Mouse (Mus musculus): ENCODE measurements around the gene Actn3. TPM values are rescaled to one million over a fixed set of nuclear protein-coding genes. Genes with fewer than 3 reads are reported as not detected.
"Not testable (repeated sequence)": the region's sequence is repeated elsewhere in the genome, so short reads cannot be mapped to it uniquely, and the experiment has no call there.

Gene Actn3
- polyA plus RNA-seq, 1 experiment from 2014 or later, result 4.0 TPM

DNA sequence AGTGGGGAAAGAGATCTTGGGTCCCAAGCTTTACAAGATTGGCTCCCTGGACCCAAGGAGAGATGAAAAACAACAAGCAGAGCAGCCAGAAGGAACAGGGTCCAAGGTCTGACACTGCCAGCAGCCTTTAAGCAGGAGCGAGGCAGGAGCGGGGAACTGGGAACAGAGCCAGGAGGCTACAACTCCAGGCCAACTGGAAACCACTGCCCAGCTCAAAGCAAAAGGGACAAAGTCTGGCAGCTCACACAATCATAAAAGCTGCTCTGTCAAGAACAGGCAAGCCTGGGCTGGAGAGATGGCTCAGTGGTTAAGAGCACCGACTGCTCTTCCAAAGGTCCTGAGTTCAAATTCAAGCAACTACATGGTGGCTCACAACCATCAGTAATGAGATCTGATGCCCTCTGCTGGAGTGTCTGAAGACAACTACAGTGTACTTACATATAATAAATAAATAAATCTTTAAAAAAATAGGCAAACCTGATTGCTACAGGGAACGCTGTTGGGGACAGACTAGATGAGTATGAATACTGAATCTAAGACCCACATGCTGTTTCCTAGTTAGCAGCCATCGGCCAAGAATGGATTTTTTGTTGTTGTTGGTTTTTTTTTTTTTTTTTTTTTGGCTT is 56.9 kb downstream of the Actn3 start:
- peaks cover 9% of the 10 kb centered on the region; the same call in 1 of the 2 replicates for H3K36me3 ChIP-seq (ENCODE audit: insufficient read depth, low read length)
- H3K27ac ChIP-seq, result peak overlapping the region; percentile 66
- DNase-seq (ENCODE audit: low spot score), result peak; percentile 62
- no peak overlapping the region for H3K4me3 ChIP-seq (replicated peaks; ENCODE audit: low read depth, low read length)
- no peaks in the 10 kb centered on the region for H3K9me3 ChIP-seq (replicated peaks; ENCODE audit: low read length)
- H3K9ac ChIP-seq (ENCODE audit: low read depth, low read length), result no peak overlapping the region
- 52% methylated on average over 5 of the region's 5 CpGs for WGBS
- ATAC-seq (replicated peaks; ENCODE audit: low FRiP score, low read depth), result peak; percentile 95
- peak; percentile 54 for TF ChIP-seq CTCF (IDR thresholded peaks at IDR 0.05; ENCODE audit: low read depth)
- H3K27me3 ChIP-seq (ENCODE audit: insufficient read depth, low read length), result no peaks in the 10 kb centered on the region
- no peak overlapping the region for H3K4me2 ChIP-seq (ENCODE audit: low read length)
- H3K4me1 ChIP-seq (replicated peaks; ENCODE audit: insufficient read depth, low read length), result no peaks in the 10 kb centered on the region

DNA sequence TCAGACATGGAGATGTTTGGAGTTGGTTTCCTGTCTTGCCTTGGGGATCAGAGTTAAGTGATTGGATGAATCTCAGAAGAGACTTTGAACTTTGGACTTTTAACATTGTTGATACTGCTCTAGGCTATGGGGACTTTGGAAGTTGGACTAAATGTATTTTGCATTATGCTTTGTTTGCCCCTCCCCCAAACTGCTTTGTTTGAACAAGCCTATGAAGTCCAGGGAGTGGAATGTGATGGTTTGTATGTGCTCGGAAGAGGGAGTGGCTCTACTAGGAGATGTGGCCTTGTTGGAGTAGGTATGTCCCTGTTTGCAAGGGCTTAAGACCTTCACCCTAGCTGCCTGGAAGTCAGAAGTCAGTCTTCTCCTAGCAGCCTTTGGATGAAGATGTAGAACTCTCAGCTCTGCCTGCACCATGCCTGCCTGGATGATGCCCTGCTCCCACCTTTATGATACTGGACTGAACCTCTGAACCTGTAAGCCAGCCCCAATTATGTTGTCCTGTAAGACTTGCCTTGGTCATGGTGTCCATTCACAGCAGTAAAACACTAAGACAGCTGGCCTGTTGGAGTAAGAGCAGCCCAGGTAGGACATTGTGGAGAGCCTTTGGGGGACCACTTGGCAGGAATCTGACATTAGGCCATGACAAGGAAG is 60.4 kb downstream of the Actn3 start:
- Histone ChIP-seq H3K27me3 (ENCODE audit: insufficient read depth, low read length) (no peaks in the 10 kb centered on the region), H3K9me3 (replicated peaks; ENCODE audit: low read length) (no peaks in the 10 kb centered on the region), H3K4me2 (ENCODE audit: low read length) (no peak overlapping the region), H3K4me1 (replicated peaks; ENCODE audit: insufficient read depth, low read length) (no peaks in the 10 kb centered on the region), H3K9ac (ENCODE audit: low read depth, low read length) (no peak overlapping the region), H3K27ac (no peak overlapping the region), H3K4me3 (replicated peaks; ENCODE audit: low read depth, low read length) (no peak overlapping the region), H3K36me3 (ENCODE audit: insufficient read depth, low read length) (no peaks in the 10 kb centered on the region)
- DNase-seq (ENCODE audit: low spot score) (no peak), ATAC-seq (replicated peaks; ENCODE audit: low FRiP score, low read depth) (0 out of 2 replicates have a peak, but pooled peaks have one; percentile 34)
- WGBS, result 40% methylated on average over 1 of the region's 1 CpGs
- TF ChIP-seq CTCF (IDR thresholded peaks at IDR 0.05; ENCODE audit: low read depth), result no peak

DNA sequence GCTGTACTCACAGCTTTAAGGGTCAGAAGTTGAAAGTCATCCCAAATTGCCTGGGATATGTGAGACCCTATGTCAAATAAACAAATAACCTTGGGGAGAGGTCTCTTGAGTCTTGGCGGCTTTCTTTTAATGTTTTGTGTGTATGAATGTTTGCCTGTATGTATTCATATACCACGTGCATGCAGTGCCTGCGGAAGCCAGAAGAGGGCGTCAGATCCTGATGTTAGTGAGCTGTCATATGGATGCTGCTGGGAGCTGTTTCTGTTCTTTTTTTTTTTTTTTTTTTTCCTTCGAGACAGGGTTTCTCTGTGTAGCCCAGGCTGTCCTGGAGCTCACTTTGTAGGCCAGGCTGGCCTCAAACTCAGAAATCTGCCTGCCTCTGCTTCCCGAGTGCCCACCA is 64.7 kb downstream of the Actn3 start:
- ATAC-seq (replicated peaks; ENCODE audit: low FRiP score, low read depth), result no peak
- no peak overlapping the region for H3K4me3 ChIP-seq (replicated peaks; ENCODE audit: low read depth, low read length)
- TF ChIP-seq CTCF (IDR thresholded peaks at IDR 0.05; ENCODE audit: low read depth), result peak; percentile 52
- no peak overlapping the region for H3K4me2 ChIP-seq (ENCODE audit: low read length)
- H3K9me3 ChIP-seq (replicated peaks; ENCODE audit: low read length), result no peaks in the 10 kb centered on the region
- DNase-seq (ENCODE audit: low spot score), result no peak
- no peaks in the 10 kb centered on the region for H3K36me3 ChIP-seq (ENCODE audit: insufficient read depth, low read length)
- no peak overlapping the region for H3K27ac ChIP-seq
- WGBS, result 87% methylated on average over 6 of the region's 6 CpGs
- no peaks in the 10 kb centered on the region for H3K27me3 ChIP-seq (ENCODE audit: insufficient read depth, low read length)
- no peak overlapping the region for H3K9ac ChIP-seq (ENCODE audit: low read depth, low read length)
- H3K4me1 ChIP-seq (replicated peaks; ENCODE audit: insufficient read depth, low read length), result peaks cover 10% of the 10 kb centered on the region; the same call in 1 of the 2 replicates

DNA sequence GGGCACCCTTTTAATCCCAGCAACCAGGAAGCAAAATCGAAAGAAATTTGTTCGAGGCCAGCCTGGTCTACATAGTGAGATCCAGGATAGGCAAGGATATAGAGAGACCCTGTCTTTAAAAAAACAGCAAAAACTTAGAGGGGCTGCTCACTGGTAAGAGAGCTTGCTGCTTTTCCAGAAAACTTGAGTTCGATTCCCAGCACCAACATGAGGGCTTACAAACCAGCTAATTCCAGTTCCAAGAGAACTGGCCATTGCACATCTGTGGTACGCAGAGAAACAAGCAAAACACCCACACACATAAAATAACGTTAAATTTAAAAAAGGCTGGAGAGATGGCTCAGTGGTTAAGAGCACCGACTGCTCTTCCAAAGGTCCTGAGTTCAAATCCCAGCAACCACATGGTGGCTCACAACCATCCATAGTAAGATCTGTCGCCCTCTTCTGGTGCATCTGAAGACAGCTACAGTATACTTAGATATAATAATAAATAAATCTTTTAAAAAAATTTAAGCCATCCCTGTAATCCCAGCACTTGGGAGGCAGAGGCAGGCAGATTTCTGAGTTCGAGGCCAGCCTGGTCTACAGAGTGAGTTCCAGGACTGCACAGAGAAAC is 65.3 kb downstream of the Actn3 start:
- TF ChIP-seq CTCF (IDR thresholded peaks at IDR 0.05; ENCODE audit: low read depth), result peak; percentile 36; the same call in 1 of the 2 replicates
- Histone ChIP-seq H3K4me2 (ENCODE audit: low read length) (peak overlapping the region; percentile 91), H3K9ac (ENCODE audit: low read depth, low read length) (peak overlapping the region; percentile 83), H3K4me3 (replicated peaks; ENCODE audit: low read depth, low read length) (peak overlapping the region; percentile 60), H3K4me1 (replicated peaks; ENCODE audit: insufficient read depth, low read length) (peaks cover 10% of the 10 kb centered on the region; the same call in 1 of the 2 replicates), H3K27ac (peak overlapping the region; percentile 96)
- not testable (repeated sequence) for ATAC-seq (replicated peaks; ENCODE audit: low FRiP score, low read depth); H3K36me3 ChIP-seq (ENCODE audit: insufficient read depth, low read length); H3K9me3 ChIP-seq (replicated peaks; ENCODE audit: low read length); H3K27me3 ChIP-seq (ENCODE audit: insufficient read depth, low read length); DNase-seq (ENCODE audit: low spot score)
- 76% methylated on average over 8 of the region's 8 CpGs for WGBS

DNA sequence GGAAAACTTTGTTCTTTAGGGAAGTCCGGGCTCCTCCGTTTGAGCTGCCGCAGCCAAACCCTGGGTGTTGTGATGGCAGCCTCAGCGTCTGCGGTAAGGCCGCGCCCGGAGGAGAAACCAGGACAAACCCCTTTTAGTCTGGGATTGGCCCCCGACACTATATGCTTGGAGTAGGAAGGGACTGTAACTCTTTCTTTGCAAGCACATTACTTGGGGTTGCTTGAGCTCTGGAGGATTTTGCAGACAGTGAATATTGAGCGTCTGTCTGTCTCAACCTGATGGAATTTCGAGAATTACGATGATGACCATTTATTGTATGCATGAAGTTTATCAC is 65.8 kb downstream of the Actn3 start:
- DNase-seq (ENCODE audit: low spot score), result no peak
- Histone ChIP-seq H3K4me1 (replicated peaks; ENCODE audit: insufficient read depth, low read length) (peaks cover 10% of the 10 kb centered on the region; the same call in 1 of the 2 replicates), H3K27me3 (ENCODE audit: insufficient read depth, low read length) (no peaks in the 10 kb centered on the region), H3K9ac (ENCODE audit: low read depth, low read length) (peak overlapping the region; percentile 83), H3K4me2 (ENCODE audit: low read length) (peak overlapping the region; percentile 91), H3K27ac (peak overlapping the region; percentile 96), H3K4me3 (replicated peaks; ENCODE audit: low read depth, low read length) (peak overlapping the region; percentile 60), H3K9me3 (replicated peaks; ENCODE audit: low read length) (no peaks in the 10 kb centered on the region), H3K36me3 (ENCODE audit: insufficient read depth, low read length) (no peaks in the 10 kb centered on the region)
- TF ChIP-seq CTCF (IDR thresholded peaks at IDR 0.05; ENCODE audit: low read depth), result no peak
- 2% methylated on average over 12 of the region's 12 CpGs for WGBS
- ATAC-seq (replicated peaks; ENCODE audit: low FRiP score, low read depth), result peak; percentile 33

Other genes with a start within 250 kb of the Actn3 start
- 2.5 and 3.2 TPM in 2 replicates for gene Gm960, start 179.2 kb downstream of the Actn3 start, polyA plus RNA-seq (2015; fragmentation: Nextera tagmentation; extraction: Ambion mirVana)
- gene Sptbn2, start 166.7 kb downstream of the Actn3 start, polyA plus RNA-seq (2015; fragmentation: Nextera tagmentation; extraction: Ambion mirVana), result 2.6 and 3.0 TPM in 2 replicates
- gene Rbm4b, start 121.4 kb downstream of the Actn3 start, polyA plus RNA-seq (2015; fragmentation: Nextera tagmentation; extraction: Ambion mirVana), result 44.9 and 47.2 TPM in 2 replicates
- 39.2 and 40.8 TPM in 2 replicates for gene Rbm4, start 84.0 kb downstream of the Actn3 start, polyA plus RNA-seq (2015; fragmentation: Nextera tagmentation; extraction: Ambion mirVana)
- gene Gm21992, start 66.3 kb downstream of the Actn3 start, polyA plus RNA-seq (2015; fragmentation: Nextera tagmentation; extraction: Ambion mirVana), result 24.4 and 27.3 TPM in 2 replicates
- gene Rbm14, start 66.3 kb downstream of the Actn3 start, polyA plus RNA-seq (2015; fragmentation: Nextera tagmentation; extraction: Ambion mirVana), result 43.8 and 48.8 TPM in 2 replicates
- gene Ccs, start 38.6 kb downstream of the Actn3 start, polyA plus RNA-seq (2015; fragmentation: Nextera tagmentation; extraction: Ambion mirVana), result 72.9 and 82.1 TPM in 2 replicates
- 0.04 TPM in 1 of 2 replicates, not detected in the other for gene Ccdc87, start 38.5 kb downstream of the Actn3 start, polyA plus RNA-seq (2015; fragmentation: Nextera tagmentation; extraction: Ambion mirVana)
- 79.8 and 80.6 TPM in 2 replicates for gene Ctsf, start 22.8 kb downstream of the Actn3 start, polyA plus RNA-seq (2015; fragmentation: Nextera tagmentation; extraction: Ambion mirVana)
- gene Zdhhc24, start 759 bp upstream of the Actn3 start, polyA plus RNA-seq (2015; fragmentation: Nextera tagmentation; extraction: Ambion mirVana), result 8.7 and 9.5 TPM in 2 replicates
- 4.9 and 5.0 TPM in 2 replicates for gene Bbs1, start 28.7 kb upstream of the Actn3 start, polyA plus RNA-seq (2015; fragmentation: Nextera tagmentation; extraction: Ambion mirVana)
- gene Dpp3, start 50.4 kb upstream of the Actn3 start, polyA plus RNA-seq (2015; fragmentation: Nextera tagmentation; extraction: Ambion mirVana), result 61.7 and 69.2 TPM in 2 replicates
- 1.5 and 1.9 TPM in 2 replicates for gene Peli3, start 65.2 kb upstream of the Actn3 start, polyA plus RNA-seq (2015; fragmentation: Nextera tagmentation; extraction: Ambion mirVana)
- 132 and 137 TPM in 2 replicates for gene Mrpl11, start 84.2 kb upstream of the Actn3 start, polyA plus RNA-seq (2015; fragmentation: Nextera tagmentation; extraction: Ambion mirVana)
- not detected in 2 replicates for gene Npas4, start 112.4 kb upstream of the Actn3 start, polyA plus RNA-seq (2015; fragmentation: Nextera tagmentation; extraction: Ambion mirVana)
- 4.9 and 5.4 TPM in 2 replicates for gene Slc29a2, start 146.0 kb upstream of the Actn3 start, polyA plus RNA-seq (2015; fragmentation: Nextera tagmentation; extraction: Ambion mirVana)
- 57.1 and 64.2 TPM in 2 replicates for gene B4gat1, start 160.9 kb upstream of the Actn3 start, polyA plus RNA-seq (2015; fragmentation: Nextera tagmentation; extraction: Ambion mirVana)
- gene AC124502.3, start 161.0 kb upstream of the Actn3 start, polyA plus RNA-seq (2015; fragmentation: Nextera tagmentation; extraction: Ambion mirVana), result 1.1 and 1.3 TPM in 2 replicates
- 40.2 and 44.0 TPM in 2 replicates for gene Brms1, start 163.4 kb upstream of the Actn3 start, polyA plus RNA-seq (2015; fragmentation: Nextera tagmentation; extraction: Ambion mirVana)
- 2.8 and 3.2 TPM in 2 replicates for gene Rin1, start 172.6 kb upstream of the Actn3 start, polyA plus RNA-seq (2015; fragmentation: Nextera tagmentation; extraction: Ambion mirVana)
- 35.0 and 40.6 TPM in 2 replicates for gene Cd248, start 190.2 kb upstream of the Actn3 start, polyA plus RNA-seq (2015; fragmentation: Nextera tagmentation; extraction: Ambion mirVana)
- gene Tmem151a, start 207.6 kb upstream of the Actn3 start, polyA plus RNA-seq (2015; fragmentation: Nextera tagmentation; extraction: Ambion mirVana), result 1.4 and 2.1 TPM in 2 replicates
- gene Yif1a, start 210.6 kb upstream of the Actn3 start, polyA plus RNA-seq (2015; fragmentation: Nextera tagmentation; extraction: Ambion mirVana), result 129 and 132 TPM in 2 replicates
- 4.2 and 4.7 TPM in 2 replicates for gene Cnih2, start 220.6 kb upstream of the Actn3 start, polyA plus RNA-seq (2015; fragmentation: Nextera tagmentation; extraction: Ambion mirVana)
- 270 and 284 TPM in 2 replicates for gene Rab1b, start 229.2 kb upstream of the Actn3 start, polyA plus RNA-seq (2015; fragmentation: Nextera tagmentation; extraction: Ambion mirVana)
- gene Klc2, start 240.7 kb upstream of the Actn3 start, polyA plus RNA-seq (2015; fragmentation: Nextera tagmentation; extraction: Ambion mirVana), result 18.1 and 20.2 TPM in 2 replicates

All from kidney, postnatal 0 days (tissue).